Mouse (Mus musculus): Measurements from ENCODE around the gene Ccdc87. TPM values are rescaled to one million over a fixed set of nuclear protein-coding genes. Genes with fewer than 3 reads are reported as not detected.

The Ccdc87 gene
- polyA plus RNA-seq, 1 experiment from 2014 or later = 0.04 TPM

GRCm38 (mm10) chr19:4840848-4841247, 1.7 kb downstream of the Ccdc87 start:
- no peak overlapping the region for H3K27ac ChIP-seq (replicated peaks)
- H3K9ac ChIP-seq = no peak overlapping the region
- H3K27me3 ChIP-seq (replicated peaks) = peaks cover 48% of the 10 kb centered on the region
- ATAC-seq (ENCODE audit: extremely low read depth, insufficient number of reproducible peaks, low FRiP score, low TSS enrichment) = no peak
- H3K4me1 ChIP-seq = peaks cover 17% of the 10 kb centered on the region
- no peak overlapping the region for H3K4me2 ChIP-seq
- H3K9me3 ChIP-seq = no peaks in the 10 kb centered on the region
- H3K4me3 ChIP-seq = no peak overlapping the region
- no peaks in the 10 kb centered on the region for H3K36me3 ChIP-seq
- WGBS = 71% methylated on average over 9 of the region's 9 CpGs

GRCm38 (mm10) chr19:4842611-4843010, 3.4 kb downstream of the Ccdc87 start:
- H3K9ac ChIP-seq = no peak overlapping the region
- no peak overlapping the region for H3K27ac ChIP-seq (replicated peaks)
- no peak for ATAC-seq (ENCODE audit: extremely low read depth, insufficient number of reproducible peaks, low FRiP score, low TSS enrichment)
- H3K9me3 ChIP-seq = no peaks in the 10 kb centered on the region
- no peak overlapping the region for H3K4me2 ChIP-seq
- no peaks in the 10 kb centered on the region for H3K36me3 ChIP-seq
- 54% methylated on average over 2 of the region's 2 CpGs for whole genome bisulfite sequencing
- H3K27me3 ChIP-seq (replicated peaks) = peaks cover 51% of the 10 kb centered on the region
- peaks cover 17% of the 10 kb centered on the region for H3K4me1 ChIP-seq
- H3K4me3 ChIP-seq = no peak overlapping the region

- H3K36me3 ChIP-seq = no peaks in the 10 kb centered on the region
- H3K27me3 ChIP-seq (replicated peaks) = peaks cover 54% of the 10 kb centered on the region
- no peaks in the 10 kb centered on the region for H3K9me3 ChIP-seq
- WGBS = 50% methylated on average over 2 of the region's 2 CpGs
- ATAC-seq (ENCODE audit: extremely low read depth, insufficient number of reproducible peaks, low FRiP score, low TSS enrichment) = no peak
- H3K4me3 ChIP-seq = no peak overlapping the region
- H3K4me2 ChIP-seq = no peak overlapping the region
- no peak overlapping the region for H3K27ac ChIP-seq (replicated peaks)
- H3K9ac ChIP-seq = no peak overlapping the region
- H3K4me1 ChIP-seq = no peaks in the 10 kb centered on the region
These were observed 6.7 kb downstream of the Ccdc87 start for GRCm38 (mm10) chr19:4845846-4846245.

GRCm38 (mm10) chr19:4847490-4847889, 8.3 kb downstream of the Ccdc87 start:
- Histone ChIP-seq H3K4me1 (no peaks in the 10 kb centered on the region), H3K9ac (no peak overlapping the region), H3K9me3 (no peaks in the 10 kb centered on the region), H3K36me3 (no peaks in the 10 kb centered on the region), H3K4me2 (no peak overlapping the region), H3K27ac (replicated peaks) (no peak overlapping the region), H3K27me3 (replicated peaks) (peaks cover 43% of the 10 kb centered on the region), H3K4me3 (no peak overlapping the region)
- WGBS = 22% methylated on average over 7 of the region's 7 CpGs
- no peak for ATAC-seq (ENCODE audit: extremely low read depth, insufficient number of reproducible peaks, low FRiP score, low TSS enrichment)

- Histone ChIP-seq H3K36me3 (no peaks in the 10 kb centered on the region), H3K27ac (replicated peaks) (no peak overlapping the region), H3K4me2 (no peak overlapping the region), H3K4me3 (no peak overlapping the region), H3K4me1 (peaks cover 4% of the 10 kb centered on the region; the same call in 1 of the 2 replicates), H3K9me3 (no peaks in the 10 kb centered on the region), H3K27me3 (replicated peaks) (peaks cover 40% of the 10 kb centered on the region), H3K9ac (no peak overlapping the region)
- ATAC-seq (ENCODE audit: extremely low read depth, insufficient number of reproducible peaks, low FRiP score, low TSS enrichment) = no peak
- 53% methylated on average over 4 of the region's 4 CpGs for WGBS
These were observed 10.6 kb downstream of the Ccdc87 start for GRCm38 (mm10) chr19:4849800-4850199.

- H3K27ac ChIP-seq (replicated peaks) = no peak overlapping the region
- H3K4me3 ChIP-seq = no peak overlapping the region
- ATAC-seq (ENCODE audit: extremely low read depth, insufficient number of reproducible peaks, low FRiP score, low TSS enrichment) = no peak
- WGBS = 40% methylated on average over 5 of the region's 5 CpGs
- H3K4me1 ChIP-seq = peaks cover 4% of the 10 kb centered on the region; the same call in 1 of the 2 replicates
- H3K9me3 ChIP-seq = no peaks in the 10 kb centered on the region
- no peaks in the 10 kb centered on the region for H3K36me3 ChIP-seq
- H3K27me3 ChIP-seq (replicated peaks) = peaks cover 40% of the 10 kb centered on the region
- H3K4me2 ChIP-seq = no peak overlapping the region
- H3K9ac ChIP-seq = no peak overlapping the region
These were observed 11.1 kb downstream of the Ccdc87 start for GRCm38 (mm10) chr19:4850281-4850680.

- H3K27me3 ChIP-seq (replicated peaks) = peaks cover 31% of the 10 kb centered on the region
- H3K36me3 ChIP-seq = 0 out of 2 replicates have a peak, but pooled peaks cover 4% of the 10 kb centered on the region
- WGBS = 4% methylated on average over 45 of the region's 45 CpGs
- peak within 1 kb of the TSS; percentile 93 for H3K4me2 ChIP-seq
- peaks cover 17% of the 10 kb centered on the region for H3K4me1 ChIP-seq
- H3K27ac ChIP-seq (replicated peaks) = no peak within 1 kb of the TSS
- ATAC-seq (ENCODE audit: extremely low read depth, insufficient number of reproducible peaks, low FRiP score, low TSS enrichment) = peak; percentile 40; the same call in 1 of the 2 replicates
- H3K9ac ChIP-seq = peak within 1 kb of the TSS; percentile 85
- H3K4me3 ChIP-seq = peak within 1 kb of the TSS; percentile 67
- no peaks in the 10 kb centered on the region for H3K9me3 ChIP-seq
These were observed 15.6 kb downstream of the Ccdc87 start, which contains the start of gene Ctsf for GRCm38 (mm10) chr19:4854552-4855469. Ctsf (plus strand) TSS chr19:4855130.

GRCm38 (mm10) chr19:4855470-4855820, 16.3 kb downstream of the Ccdc87 start:
- no peak overlapping the region for H3K27ac ChIP-seq (replicated peaks)

GRCm38 (mm10) chr19:4855951-4856350, 16.8 kb downstream of the Ccdc87 start:
- Histone ChIP-seq H3K27ac (replicated peaks) (no peak overlapping the region), H3K4me1 (peaks cover 17% of the 10 kb centered on the region), H3K36me3 (0 out of 2 replicates have a peak, but pooled peaks cover 10% of the 10 kb centered on the region), H3K4me3 (peak overlapping the region; percentile 67; the same call in 1 of the 2 replicates), H3K27me3 (replicated peaks) (peaks cover 25% of the 10 kb centered on the region), H3K4me2 (peak overlapping the region; percentile 93), H3K9me3 (no peaks in the 10 kb centered on the region), H3K9ac (no peak overlapping the region)
- no peak for ATAC-seq (ENCODE audit: extremely low read depth, insufficient number of reproducible peaks, low FRiP score, low TSS enrichment)
- 75% methylated on average over 4 of the region's 4 CpGs for WGBS

More at GRCm38 (mm10) chr19:4855470-4855820, 16.3 kb downstream of the Ccdc87 start:
- Histone ChIP-seq H3K4me2 (peak overlapping the region; percentile 93), H3K4me1 (peaks cover 17% of the 10 kb centered on the region), H3K27me3 (replicated peaks) (peaks cover 26% of the 10 kb centered on the region), H3K9ac (peak overlapping the region; percentile 85), H3K9me3 (no peaks in the 10 kb centered on the region), H3K4me3 (peak overlapping the region; percentile 67), H3K36me3 (0 out of 2 replicates have a peak, but pooled peaks cover 9% of the 10 kb centered on the region)
- 3% methylated on average over 14 of the region's 14 CpGs for WGBS
- no peak for ATAC-seq (ENCODE audit: extremely low read depth, insufficient number of reproducible peaks, low FRiP score, low TSS enrichment)

GRCm38 (mm10) chr19:4859081-4859480, 19.9 kb downstream of the Ccdc87 start:
- H3K4me1 ChIP-seq = peaks cover 17% of the 10 kb centered on the region
- ATAC-seq (ENCODE audit: extremely low read depth, insufficient number of reproducible peaks, low FRiP score, low TSS enrichment) = no peak; the same call in 1 of the 2 replicates
- 0 out of 2 replicates have a peak, but pooled peaks cover 10% of the 10 kb centered on the region for H3K36me3 ChIP-seq
- H3K27me3 ChIP-seq (replicated peaks) = peaks cover 24% of the 10 kb centered on the region
- H3K9me3 ChIP-seq = no peaks in the 10 kb centered on the region
- WGBS = 42% methylated on average over 6 of the region's 6 CpGs
- no peak overlapping the region for H3K4me3 ChIP-seq
- no peak overlapping the region for H3K27ac ChIP-seq (replicated peaks)
- H3K4me2 ChIP-seq = no peak overlapping the region
- no peak overlapping the region; the same call in 1 of the 2 replicates for H3K9ac ChIP-seq

GRCm38 (mm10) chr19:4863048-4863447, 23.9 kb downstream of the Ccdc87 start:
- Histone ChIP-seq H3K27me3 (replicated peaks) (peaks cover 40% of the 10 kb centered on the region), H3K4me3 (no peak overlapping the region), H3K27ac (replicated peaks) (no peak overlapping the region), H3K4me1 (peaks cover 11% of the 10 kb centered on the region; the same call in 1 of the 2 replicates), H3K4me2 (no peak overlapping the region), H3K9me3 (no peaks in the 10 kb centered on the region), H3K9ac (no peak overlapping the region), H3K36me3 (0 out of 2 replicates have a peak, but pooled peaks cover 10% of the 10 kb centered on the region)
- no peak for ATAC-seq (ENCODE audit: extremely low read depth, insufficient number of reproducible peaks, low FRiP score, low TSS enrichment)
- WGBS = 77% methylated on average over 6 of the region's 6 CpGs
